Mouse (Mus musculus) heart, embryonic 12.5 days (tissue): Measurements from ENCODE around the gene Csgalnact2. TPM values are rescaled to one million over a fixed set of nuclear protein-coding genes. Genes with fewer than 3 reads are reported as not detected.

Source experiments
- ATAC-seq: fragments of 200-750 bp; cut with Nextera tagmentation; 2 replicates; pipeline ENCODE4 v1.8.0; 2017; ENCODE audit warnings: moderate TSS enrichment, moderate library complexity; ENCODE audit not compliant: insufficient number of reproducible peaks, low FRiP score
- H3K27ac ChIP-seq: fragments of 300-500 bp; sonication (generic); 2 replicates; pipeline ENCODE4 v1.5.1; 2016; ENCODE audit warnings: mild to moderate bottlenecking, moderate library complexity; ENCODE audit not compliant: poor library complexity, severe bottlenecking
- H3K27me3 ChIP-seq: fragments of 300-500 bp; sonication (generic); replicated peaks from 2 replicates; pipeline ENCODE4 v1.6.1; 2016; ENCODE audit warnings: mild to moderate bottlenecking, moderate library complexity
- H3K36me3 ChIP-seq: fragments of 300-500 bp; sonication (generic); 2 replicates; pipeline ENCODE4 v1.6.1; 2016; ENCODE audit warnings: mild to moderate bottlenecking, moderate library complexity
- H3K4me1 ChIP-seq: fragments of 300-500 bp; sonication (generic); replicated peaks from 2 replicates; pipeline ENCODE4 v1.6.1; 2016; ENCODE audit warnings: mild to moderate bottlenecking
- H3K4me2 ChIP-seq: fragments of 300-500 bp; sonication (generic); 2 replicates; pipeline ENCODE4 v1.6.1; 2016; ENCODE audit warnings: mild to moderate bottlenecking, moderate library complexity
- H3K4me3 ChIP-seq: fragments of 300-500 bp; sonication (generic); 2 replicates; pipeline ENCODE4 v1.5.1; 2016; ENCODE audit warnings: mild to moderate bottlenecking
- H3K9ac ChIP-seq: fragments of 300-500 bp; sonication (generic); 2 replicates; pipeline ENCODE4 v1.6.1; 2016; ENCODE audit warnings: mild to moderate bottlenecking, moderate library complexity
- H3K9me3 ChIP-seq: fragments of 300-500 bp; sonication (generic); replicated peaks from 2 replicates; pipeline ENCODE4 v1.6.1; 2016; ENCODE audit warnings: mild to moderate bottlenecking, moderate library complexity
- WGBS: fragments of 180-500 bp; shearing (Covaris S2); methylation state at CpG from one replicate; pipeline ENCODE4 v1.1.7; 2016; 5-methylcytosine and 5-hydroxymethylcytosine counted together
- polyA plus RNA-seq: library from polyadenylated mRNA; unstranded; fragments of >200 nt; fragmentation: Nextera tagmentation; extraction: Ambion mirVana; gene quantifications from 2 replicates; pipeline ENCODE4 v1.2.1, GENCODE M21; 2016

Csgalnact2 gene
- polyA plus RNA-seq = 12.6 and 13.0 TPM in 2 replicates

DNA sequence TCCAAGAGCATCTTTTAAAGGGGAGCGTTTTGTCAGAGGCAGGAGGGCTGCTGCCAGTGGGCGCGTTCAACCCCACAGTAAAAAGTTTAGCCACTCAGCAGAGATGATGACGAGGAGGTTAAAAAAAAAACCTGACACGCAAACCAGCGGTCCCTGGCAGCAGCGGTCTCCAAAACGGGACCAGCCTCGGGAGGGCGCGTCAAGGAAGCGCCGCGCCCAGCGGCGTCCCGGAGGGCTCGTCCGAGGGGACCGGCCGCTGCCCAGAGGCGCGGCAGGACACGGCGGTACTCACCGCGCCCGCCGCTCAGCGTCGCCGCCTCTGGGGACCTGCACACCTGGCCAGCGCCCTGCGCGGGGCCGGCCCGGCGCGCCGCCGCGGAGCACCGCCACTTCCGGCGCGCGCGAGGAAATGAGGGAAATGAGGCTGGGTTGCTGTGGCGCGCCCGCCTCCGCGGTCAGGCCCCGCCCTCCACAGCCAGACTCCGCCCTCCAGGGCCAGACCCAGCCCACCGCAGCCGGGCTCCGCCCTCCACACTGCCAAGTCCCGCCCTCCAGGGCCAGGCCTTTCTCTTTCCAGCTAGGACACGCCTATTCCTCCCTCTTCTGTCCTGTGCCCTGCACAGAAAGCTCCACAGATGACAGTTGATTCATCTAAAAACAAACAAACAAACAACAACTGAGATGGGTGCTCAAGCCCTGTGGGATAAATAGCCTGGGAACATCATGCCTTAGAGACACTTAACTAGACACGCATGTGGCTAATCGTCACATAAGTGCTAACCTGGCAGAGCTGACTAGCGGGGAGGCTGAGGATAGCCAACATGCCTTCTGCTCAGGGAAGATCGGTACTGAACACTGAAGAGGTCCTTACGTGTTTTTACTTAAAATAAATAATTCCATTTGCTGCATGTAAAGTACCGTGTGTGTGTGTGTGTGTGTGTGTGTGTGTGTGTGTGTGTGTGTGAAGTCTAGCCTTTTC lies at the start of gene Csgalnact2:
Gene Csgalnact2, minus strand, starts transcription at position 410 of the 979 bp plus-strand sequence.
- ATAC-seq = peak; percentile 99
- Histone ChIP-seq H3K4me1 (no peaks in the 10 kb centered on the region), H3K9me3 (no peaks in the 10 kb centered on the region; the same call in 1 of the 2 replicates), H3K9ac (peak within 1 kb of the TSS; percentile 78), H3K36me3 (no peaks in the 10 kb centered on the region), H3K27me3 (peaks cover 16% of the 10 kb centered on the region; the same call in 1 of the 2 replicates), H3K4me3 (peak within 1 kb of the TSS; percentile 72), H3K27ac (peak within 1 kb of the TSS; percentile 60), H3K4me2 (peak within 1 kb of the TSS; percentile 83)
- WGBS = 7% methylated on average over 57 of the region's 66 CpGs

GRCm38 (mm10) chr6:118188599-118188998 lies 49.7 kb upstream of the Csgalnact2 start:
- no peak for ATAC-seq
- no peaks in the 10 kb centered on the region for H3K9me3 ChIP-seq
- 0 out of 2 replicates have a peak overlapping the region, but pooled peaks have one; percentile 23 for H3K9ac ChIP-seq
- no peaks in the 10 kb centered on the region for H3K36me3 ChIP-seq
- peaks cover 40% of the 10 kb centered on the region for H3K27me3 ChIP-seq
- H3K4me1 ChIP-seq = peaks cover 7% of the 10 kb centered on the region; the same call in 1 of the 2 replicates
- no peak overlapping the region for H3K4me3 ChIP-seq
- H3K27ac ChIP-seq = no peak overlapping the region
- 25% methylated on average over 9 of the region's 9 CpGs for WGBS
- H3K4me2 ChIP-seq = no peak overlapping the region

- H3K36me3 ChIP-seq = no peaks in the 10 kb centered on the region
- no peak for ATAC-seq
- H3K9ac ChIP-seq = no peak overlapping the region
- WGBS = 85% methylated on average over 3 of the region's 3 CpGs
- peaks cover 7% of the 10 kb centered on the region; the same call in 1 of the 2 replicates for H3K4me1 ChIP-seq
- peaks cover 30% of the 10 kb centered on the region for H3K27me3 ChIP-seq
- H3K4me3 ChIP-seq = no peak overlapping the region
- no peaks in the 10 kb centered on the region for H3K9me3 ChIP-seq
- no peak overlapping the region for H3K27ac ChIP-seq
- no peak overlapping the region for H3K4me2 ChIP-seq
These were observed 48.3 kb upstream of the Csgalnact2 start for GRCm38 (mm10) chr6:118187285-118187641.

GRCm38 (mm10) chr6:118186620-118187284 lies 47.8 kb upstream of the Csgalnact2 start:
- Histone ChIP-seq H3K9ac (no peak overlapping the region), H3K4me1 (peaks cover 7% of the 10 kb centered on the region; the same call in 1 of the 2 replicates), H3K4me3 (no peak overlapping the region), H3K27ac (no peak overlapping the region), H3K36me3 (no peaks in the 10 kb centered on the region), H3K9me3 (no peaks in the 10 kb centered on the region), H3K4me2 (no peak overlapping the region), H3K27me3 (peaks cover 30% of the 10 kb centered on the region)
- no peak for ATAC-seq
- WGBS = 73% methylated on average over 17 of the region's 17 CpGs

GRCm38 (mm10) chr6:118184126-118184525 lies 45.2 kb upstream of the Csgalnact2 start:
- Histone ChIP-seq H3K27ac (no peak overlapping the region), H3K4me1 (peaks cover 12% of the 10 kb centered on the region), H3K4me3 (no peak overlapping the region), H3K4me2 (no peak overlapping the region), H3K9ac (no peak overlapping the region), H3K36me3 (no peaks in the 10 kb centered on the region), H3K27me3 (peaks cover 33% of the 10 kb centered on the region), H3K9me3 (no peaks in the 10 kb centered on the region)
- ATAC-seq = no peak
- WGBS = 87% methylated on average over 10 of the region's 10 CpGs

DNA sequence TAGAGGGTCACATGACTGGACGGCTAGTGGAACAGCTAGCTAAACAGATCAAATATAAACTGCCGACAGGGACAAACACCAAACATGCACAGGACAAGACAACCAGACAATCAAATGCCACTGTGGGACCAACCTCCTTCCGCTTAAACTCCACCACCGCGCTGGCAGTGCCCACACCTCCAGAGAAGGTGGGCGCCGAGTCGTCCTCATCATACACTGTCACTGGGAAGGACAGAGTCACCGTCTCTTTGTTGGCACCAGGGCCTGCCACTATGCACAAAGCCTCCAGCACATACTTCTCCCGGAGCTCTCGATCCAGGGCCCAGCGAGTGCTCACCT lies 41.1 kb upstream of the Csgalnact2 start:
- Histone ChIP-seq H3K36me3 (no peaks in the 10 kb centered on the region), H3K4me3 (no peak overlapping the region), H3K4me2 (0 out of 2 replicates have a peak overlapping the region, but pooled peaks have one; percentile 21), H3K9me3 (no peaks in the 10 kb centered on the region), H3K4me1 (peaks cover 5% of the 10 kb centered on the region), H3K27ac (no peak overlapping the region), H3K27me3 (peaks cover 26% of the 10 kb centered on the region), H3K9ac (no peak overlapping the region)
- 0 out of 2 replicates have a peak, but pooled peaks have one; percentile 8 for ATAC-seq
- WGBS = 69% methylated on average over 12 of the region's 12 CpGs

- ATAC-seq = peak; percentile 50; the same call in 1 of the 2 replicates
- 53% methylated on average over 13 of the region's 13 CpGs for WGBS
- no peaks in the 10 kb centered on the region for H3K36me3 ChIP-seq
- H3K4me2 ChIP-seq = 0 out of 2 replicates have a peak overlapping the region, but pooled peaks have one; percentile 21
- H3K4me1 ChIP-seq = peaks cover 5% of the 10 kb centered on the region
- H3K9me3 ChIP-seq = no peaks in the 10 kb centered on the region
- H3K4me3 ChIP-seq = no peak overlapping the region
- H3K27ac ChIP-seq = no peak overlapping the region
- H3K9ac ChIP-seq = no peak overlapping the region
- peaks cover 23% of the 10 kb centered on the region for H3K27me3 ChIP-seq
These were observed 40.6 kb upstream of the Csgalnact2 start for GRCm38 (mm10) chr6:118179316-118180084.

DNA sequence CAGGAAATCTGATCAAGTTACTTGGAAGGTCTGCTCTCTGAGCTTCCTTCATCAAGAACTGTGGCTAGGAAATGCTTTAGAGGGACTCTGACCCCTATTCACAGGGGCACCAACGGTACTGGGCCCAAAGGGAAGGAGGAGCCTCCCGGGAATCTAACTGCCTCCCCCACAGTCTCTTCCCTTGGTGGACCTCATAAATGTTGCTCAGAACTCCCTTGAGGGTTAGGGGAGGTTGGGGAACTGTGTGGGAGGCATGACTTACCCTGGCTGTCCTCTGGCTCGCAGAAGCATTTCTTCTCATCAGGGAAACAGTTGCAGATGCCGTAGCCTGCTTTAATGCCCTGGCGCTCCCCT lies 35.0 kb upstream of the Csgalnact2 start:
- Histone ChIP-seq H3K4me1 (no peaks in the 10 kb centered on the region), H3K9ac (no peak overlapping the region), H3K4me3 (no peak overlapping the region), H3K4me2 (no peak overlapping the region), H3K27me3 (0 out of 2 replicates have a peak, but pooled peaks cover 4% of the 10 kb centered on the region), H3K36me3 (no peaks in the 10 kb centered on the region), H3K9me3 (no peaks in the 10 kb centered on the region), H3K27ac (no peak overlapping the region)
- 83% methylated on average over 5 of the region's 5 CpGs for WGBS
- ATAC-seq = no peak

- WGBS = 84% methylated on average over 18 of the region's 18 CpGs
These were observed 34.5 kb upstream of the Csgalnact2 start for GRCm38 (mm10) chr6:118173251-118173974.

GRCm38 (mm10) chr6:118171386-118171785 lies 32.4 kb upstream of the Csgalnact2 start:
- Histone ChIP-seq H3K9ac (no peak overlapping the region), H3K4me3 (no peak overlapping the region), H3K36me3 (no peaks in the 10 kb centered on the region), H3K27me3 (0 out of 2 replicates have a peak, but pooled peaks cover 4% of the 10 kb centered on the region), H3K27ac (no peak overlapping the region), H3K4me2 (no peak overlapping the region), H3K4me1 (no peaks in the 10 kb centered on the region), H3K9me3 (no peaks in the 10 kb centered on the region)
- no peak for ATAC-seq
- WGBS = 88% methylated on average over 7 of the region's 7 CpGs

More at GRCm38 (mm10) chr6:118173251-118173974, 34.5 kb upstream of the Csgalnact2 start:
- Histone ChIP-seq H3K4me3 (no peak overlapping the region), H3K27ac (no peak overlapping the region), H3K9ac (no peak overlapping the region), H3K27me3 (0 out of 2 replicates have a peak, but pooled peaks cover 4% of the 10 kb centered on the region), H3K36me3 (no peaks in the 10 kb centered on the region), H3K9me3 (no peaks in the 10 kb centered on the region), H3K4me2 (no peak overlapping the region), H3K4me1 (no peaks in the 10 kb centered on the region)
- no peak for ATAC-seq
